In the genomic region with DNA sequence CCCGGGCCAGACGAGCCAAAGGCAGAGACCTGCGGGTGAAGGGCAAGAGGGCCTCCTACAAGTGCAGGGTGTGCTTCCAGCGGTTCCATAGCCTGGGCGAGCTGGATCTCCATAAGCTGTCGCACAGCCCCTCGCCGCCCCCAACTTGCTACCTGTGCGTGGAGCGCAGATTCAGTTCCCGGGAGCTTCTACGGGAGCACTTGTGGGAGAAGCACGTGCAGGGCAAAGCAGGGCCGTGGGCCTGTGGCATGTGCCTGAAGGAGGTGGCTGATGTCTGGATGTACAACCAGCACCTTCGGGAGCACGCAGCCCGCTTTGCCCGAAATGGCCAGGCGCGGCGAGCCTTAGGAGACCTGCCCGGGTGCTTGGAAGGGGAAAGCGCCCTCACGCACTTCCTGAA, we compare ENCODE assay signal across 8 mouse cellular contexts. TPM values are rescaled to one million over a fixed set of nuclear protein-coding genes. Genes with fewer than 3 reads are reported as not detected.
DNase-seq lines count a peak whose midpoint lies in the region; ATAC-seq and TF ChIP-seq lines count a peak whose summit lies in the region.

No protein-coding gene starts in this region.

- no peak overlapping the region for H3K27ac ChIP-seq in cerebellum, adult 2 months (ENCODE audit: insufficient read depth, low read length)
- no peak overlapping the region for H3K27ac ChIP-seq in lung, embryonic 16.5 days (ENCODE audit: low read length)
- H3K27ac ChIP-seq in intestine, postnatal 0 days (ENCODE audit: low read depth, low read length): no peak overlapping the region
- no peak overlapping the region for H3K27ac ChIP-seq in olfactory bulb, adult 2 months (ENCODE audit: insufficient read depth, low read depth, low read length)

- peak overlapping the region; percentile 64 for H3K4me2 ChIP-seq in lung, embryonic 16.5 days (ENCODE audit: low read depth, low read length)
- peak overlapping the region; percentile 64 for H3K4me2 ChIP-seq in intestine, postnatal 0 days (replicated peaks; ENCODE audit: low read depth)

- H3K9me3 ChIP-seq in lung, embryonic 16.5 days (ENCODE audit: control insufficient read depth, low read length): no peaks in the 10 kb centered on the region
- no peaks in the 10 kb centered on the region for H3K9me3 ChIP-seq in intestine, postnatal 0 days (ENCODE audit: control insufficient read depth)

- H3K27me3 ChIP-seq in cerebellum, adult 2 months (ENCODE audit: control insufficient read depth, insufficient read depth, low read length): no peaks in the 10 kb centered on the region
- peaks cover 2% of the 10 kb centered on the region for H3K27me3 ChIP-seq in lung, embryonic 16.5 days (ENCODE audit: control insufficient read depth, insufficient read depth, low read depth, low read length)
- 0 out of 2 replicates have a peak, but pooled peaks cover 5% of the 10 kb centered on the region for H3K27me3 ChIP-seq in intestine, postnatal 0 days (replicated peaks; ENCODE audit: control insufficient read depth, insufficient read depth, low read length)

- TF ChIP-seq CTCF in cerebellum, adult 2 months (IDR thresholded peaks at IDR 0.05; ENCODE audit: borderline replicate concordance, insufficient read depth, low read depth, low read length): no peak
- no peak for TF ChIP-seq CTCF in intestine, postnatal 0 days (IDR thresholded peaks at IDR 0.05; ENCODE audit: low read depth)
- TF ChIP-seq CTCF in olfactory bulb, adult 2 months (IDR thresholded peaks at IDR 0.05; ENCODE audit: insufficient read depth, low read depth, low read length): no peak

- no peak for ATAC-seq in lung, embryonic 16.5 days (ENCODE audit: low read depth)
- ATAC-seq in intestine, postnatal 0 days: no peak

- H3K4me1 ChIP-seq in cerebellum, adult 2 months (ENCODE audit: control insufficient read depth, insufficient read depth, low read length): peaks cover 39% of the 10 kb centered on the region
- H3K4me1 ChIP-seq in lung, embryonic 16.5 days (replicated peaks; ENCODE audit: control insufficient read depth, insufficient read depth, low read length): peaks cover 4% of the 10 kb centered on the region; the same call in 1 of the 2 replicates
- 0 out of 2 replicates have a peak, but pooled peaks cover 4% of the 10 kb centered on the region for H3K4me1 ChIP-seq in intestine, postnatal 0 days (replicated peaks; ENCODE audit: control insufficient read depth, insufficient read depth, low read length)
- H3K4me1 ChIP-seq in olfactory bulb, adult 2 months (ENCODE audit: control insufficient read depth, insufficient read depth, low read length): peaks cover 35% of the 10 kb centered on the region

- DNase-seq in cerebellum, adult 2 months: no peak
- DNase-seq in cerebellum, adult 18-20 months: no peak
- no peak for DNase-seq in lung, postnatal 4 days
- no peak for DNase-seq in adrenal gland, postnatal 14 days
- no peak for DNase-seq in yolk sac, embryonic 10.5 days (ENCODE audit: low spot score)

- TF ChIP-seq POLR2A in cerebellum, adult 2 months (IDR thresholded peaks at IDR 0.05; ENCODE audit: borderline replicate concordance, insufficient read depth, low read length): no peak
- TF ChIP-seq POLR2A in olfactory bulb, adult 2 months (IDR thresholded peaks at IDR 0.05; ENCODE audit: insufficient read depth, low read depth, low read length): no peak

- peak overlapping the region; percentile 52 for H3K4me3 ChIP-seq in cerebellum, adult 2 months (replicated peaks; ENCODE audit: insufficient read depth, low read depth, low read length)
- H3K4me3 ChIP-seq in lung, embryonic 16.5 days (ENCODE audit: low read length): peak overlapping the region; percentile 41
- H3K4me3 ChIP-seq in intestine, postnatal 0 days (ENCODE audit: low read depth, low read length): peak overlapping the region; percentile 29
- H3K4me3 ChIP-seq in olfactory bulb, adult 2 months (ENCODE audit: insufficient read depth, low read depth, low read length): peak overlapping the region; percentile 52

- H3K9ac ChIP-seq in lung, embryonic 16.5 days (ENCODE audit: low read length): peak overlapping the region; percentile 46
- H3K9ac ChIP-seq in intestine, postnatal 0 days (ENCODE audit: low read depth, low read length): no peak overlapping the region

- 82% methylated on average over 24 of the region's 24 CpGs for WGBS in cerebellum, adult 2 months
- 43% methylated on average over 24 of the region's 24 CpGs for WGBS in lung, embryonic 16.5 days
- WGBS in intestine, postnatal 0 days: 57% methylated on average over 24 of the region's 24 CpGs
- WGBS in olfactory bulb, adult 2 months: 68% methylated on average over 24 of the region's 24 CpGs

- no peaks in the 10 kb centered on the region for H3K36me3 ChIP-seq in lung, embryonic 16.5 days (ENCODE audit: control insufficient read depth, insufficient read depth, low read length)
- H3K36me3 ChIP-seq in intestine, postnatal 0 days (ENCODE audit: control insufficient read depth, insufficient read depth): no peaks in the 10 kb centered on the region

RNA-seq across cellular contexts. Expression of gene Zfpm1, which starts 13.1 kb away (rescaled TPM):
- polyA plus RNA-seq in cerebellum, adult 2 months (2012; rRNA removed): 19.6 and 20.1 TPM in 2 replicates
- polyA plus RNA-seq in lung, embryonic 16.5 days (2015; fragmentation: Nextera tagmentation; extraction: Ambion mirVana): 0.82 and 1.2 TPM in 2 replicates
- 7.7 and 9.8 TPM in 2 replicates for polyA plus RNA-seq in intestine, postnatal 0 days (2015; fragmentation: Nextera tagmentation; extraction: Ambion mirVana)
- not detected in 2 replicates for polyA plus RNA-seq in olfactory bulb, adult 2 months (2012; ENCODE audit: insufficient read depth, insufficient read length, low replicate concordance, missing spikeins)
- 23.6 and 24.6 TPM in 2 replicates for total RNA-seq in adrenal gland, postnatal 14 days (2021)
